Mouse (Mus musculus) midbrain, postnatal 0 days (tissue): ENCODE results near the gene Rab34. TPM values are rescaled to one million over a fixed set of nuclear protein-coding genes. Genes with fewer than 3 reads are reported as not detected.

Experiments
- ATAC-seq: fragments of 200-750 bp; cut with Nextera tagmentation; 2 replicates; pipeline ENCODE4 v1.8.0; 2017; ENCODE audit warnings: moderate number of reproducible peaks, mild to moderate bottlenecking, moderate TSS enrichment, moderate library complexity; ENCODE audit not compliant: low FRiP score
- DNase-seq: peaks from one replicate; pipeline ENCODE4 v3.0.0-alpha.2; 2015; ENCODE audit warnings: low spot score
- H3K27ac ChIP-seq: fragments of 300-500 bp; sonication (generic); 2 replicates; pipeline ENCODE4 v1.5.1; 2014; ENCODE audit warnings: low read depth, mild to moderate bottlenecking, low read length, mixed read lengths
- H3K27me3 ChIP-seq: fragments of 300-500 bp; sonication (generic); 2 replicates; pipeline ENCODE4 v1.6.1; 2014; ENCODE audit warnings: low read length, control low read depth, mixed read lengths; ENCODE audit not compliant: insufficient read depth
- H3K36me3 ChIP-seq: fragments of 300-500 bp; sonication (generic); 2 replicates; pipeline ENCODE4 v1.6.1; 2014; ENCODE audit warnings: low read length, control low read depth, mixed read lengths; ENCODE audit not compliant: insufficient read depth
- H3K4me1 ChIP-seq: fragments of 300-500 bp; sonication (generic); 2 replicates; pipeline ENCODE4 v1.6.1; 2014; ENCODE audit warnings: mild to moderate bottlenecking, control low read depth, antibody characterized with exemption, low read length, mixed read lengths; ENCODE audit not compliant: insufficient read depth
- H3K4me2 ChIP-seq: fragments of 300-500 bp; sonication (generic); 2 replicates; pipeline ENCODE4 v1.6.1; 2014; ENCODE audit warnings: low read depth, mild to moderate bottlenecking, low read length, mixed read lengths; ENCODE audit not compliant: poor library complexity, severe bottlenecking
- H3K4me3 ChIP-seq: fragments of 300-500 bp; sonication (generic); 2 replicates; pipeline ENCODE4 v1.5.1; 2014; ENCODE audit warnings: low read depth, mild to moderate bottlenecking, low read length, moderate library complexity
- H3K9ac ChIP-seq: fragments of 300-500 bp; sonication (generic); replicated peaks from 2 replicates; pipeline ENCODE4 v1.6.1; 2014; ENCODE audit warnings: mild to moderate bottlenecking, low read length, moderate library complexity, mixed read lengths; ENCODE audit not compliant: poor library complexity, severe bottlenecking
- H3K9me3 ChIP-seq: fragments of 300-500 bp; sonication (generic); 2 replicates; pipeline ENCODE4 v1.6.1; 2016; ENCODE audit warnings: low read length, control low read depth
- CTCF ChIP-seq: IDR thresholded peaks from 2 replicates; pipeline ENCODE4 v1.5.1; 2016; ENCODE audit warnings: antibody characterized with exemption, mild to moderate bottlenecking
- WGBS: fragments of 180-500 bp; shearing (Covaris S2); extraction: QIAGEN DNeasy Blood & Tissue Kit; methylation state at CpG from one replicate; pipeline ENCODE4 v1.1.7; 2014; 5-methylcytosine and 5-hydroxymethylcytosine counted together
- polyA plus RNA-seq: library from polyadenylated mRNA; unstranded; fragments of >200 nt; fragmentation: Nextera tagmentation; extraction: Ambion mirVana; gene quantifications from 2 replicates; pipeline ENCODE4 v1.2.1, GENCODE M21; 2015
- total RNA-seq: library from RNA; depleted of rRNA; stranded (reverse); fragments of >200 nt; gene quantifications from 2 replicates; pipeline ENCODE4 v1.2.3, GENCODE M21; 2014

The Rab34 gene
- total and polyA plus RNA-seq, 2 experiments from 2014 or later, result 65.5 to 71.3 TPM

- Histone ChIP-seq H3K4me2 (peak overlapping the region; percentile 81), H3K27me3 (no peaks in the 10 kb centered on the region), H3K36me3 (peaks cover 34% of the 10 kb centered on the region), H3K27ac (peak overlapping the region; percentile 97), H3K9ac (peak overlapping the region; percentile 99), H3K4me3 (peak overlapping the region; percentile 96), H3K9me3 (no peaks in the 10 kb centered on the region), H3K4me1 (peaks cover 16% of the 10 kb centered on the region)
- ATAC-seq (no peak), DNase-seq (no peak)
- TF ChIP-seq CTCF, result no peak
- 84% methylated on average over 2 of the region's 2 CpGs for WGBS
These were observed 25.2 kb upstream of the Rab34 start for GRCm38 (mm10) chr11:78163045-78163444.

- Histone ChIP-seq H3K36me3 (peaks cover 25% of the 10 kb centered on the region), H3K9me3 (no peaks in the 10 kb centered on the region), H3K27me3 (no peaks in the 10 kb centered on the region), H3K27ac (peak overlapping the region; percentile 97), H3K4me1 (peaks cover 16% of the 10 kb centered on the region), H3K4me3 (peak overlapping the region; percentile 96), H3K4me2 (peak overlapping the region; percentile 81), H3K9ac (peak overlapping the region; percentile 99)
- under 1% methylated on average over 21 of the region's 22 CpGs for WGBS
- no peak for TF ChIP-seq CTCF
- ATAC-seq, result peak; percentile 11; the same call in 1 of the 2 replicates
- peak; percentile 75 for DNase-seq
These were observed 24.3 kb upstream of the Rab34 start for GRCm38 (mm10) chr11:78163681-78164603.

- ATAC-seq (peak; percentile 0; the same call in 1 of the 2 replicates), DNase-seq (peak; percentile 29)
- peak overlapping the region; percentile 81 for H3K4me2 ChIP-seq
- WGBS, result under 1% methylated on average over 14 of the region's 14 CpGs
- no peak for TF ChIP-seq CTCF
- H3K4me1 ChIP-seq, result peaks cover 16% of the 10 kb centered on the region
- H3K36me3 ChIP-seq, result peaks cover 24% of the 10 kb centered on the region
- H3K27me3 ChIP-seq, result no peaks in the 10 kb centered on the region
- peak overlapping the region; percentile 97 for H3K27ac ChIP-seq
- H3K9me3 ChIP-seq, result no peaks in the 10 kb centered on the region
- H3K9ac ChIP-seq, result peak overlapping the region; percentile 99
- peak overlapping the region; percentile 96 for H3K4me3 ChIP-seq
These were observed 23.7 kb upstream of the Rab34 start for GRCm38 (mm10) chr11:78164604-78164923.

GRCm38 (mm10) chr11:78164924-78165760 is 23.1 kb upstream of the Rab34 start, which contains the start of gene Traf4:
TSS of gene Traf4 (minus strand) at chr11:78165589.
- Histone ChIP-seq H3K36me3 (peaks cover 18% of the 10 kb centered on the region), H3K9ac (peak within 1 kb of the TSS; percentile 99), H3K27ac (peak within 1 kb of the TSS; percentile 97), H3K4me2 (peak within 1 kb of the TSS; percentile 81), H3K4me3 (peak within 1 kb of the TSS; percentile 96), H3K9me3 (no peaks in the 10 kb centered on the region), H3K4me1 (peaks cover 16% of the 10 kb centered on the region), H3K27me3 (no peaks in the 10 kb centered on the region)
- 0 out of 2 replicates have a peak, but pooled peaks have one; percentile 26 for TF ChIP-seq CTCF
- peak; percentile 90 for DNase-seq
- under 1% methylated on average over 76 of the region's 78 CpGs for WGBS
- ATAC-seq, result peak; percentile 85

GRCm38 (mm10) chr11:78165761-78166109 is 22.5 kb upstream of the Rab34 start:
- peak overlapping the region; percentile 96 for H3K4me3 ChIP-seq
- peaks cover 12% of the 10 kb centered on the region; the same call in 1 of the 2 replicates for H3K36me3 ChIP-seq
- peaks cover 16% of the 10 kb centered on the region for H3K4me1 ChIP-seq
- peak overlapping the region; percentile 81 for H3K4me2 ChIP-seq
- WGBS, result 3% methylated on average over 16 of the region's 16 CpGs
- ATAC-seq (no peak), DNase-seq (peak; percentile 68)
- H3K9me3 ChIP-seq, result no peaks in the 10 kb centered on the region
- no peaks in the 10 kb centered on the region for H3K27me3 ChIP-seq
- H3K9ac ChIP-seq, result peak overlapping the region; percentile 99
- H3K27ac ChIP-seq, result peak overlapping the region; percentile 97
- no peak for TF ChIP-seq CTCF
